In genomic region chr6:53685323-53685722, GRCm38 (mm10) we compare ENCODE assay signal across 22 mouse cellular contexts.
DNase-seq lines count a peak whose midpoint lies in the region; ATAC-seq and TF ChIP-seq lines count a peak whose summit lies in the region.
"Had no signal": no experiment of that assay in that cellular context is flagged by ENCODE, and none has a peak within 500 bp of the region (broad histone marks: within the 10 kb centered on the region; RNA-seq: fewer than 3 reads in every experiment).

No protein-coding gene starts in this region.

- peak; percentile 74 for TF ChIP-seq EP300 in CH12.LX (IDR thresholded peaks at IDR 0.05; ENCODE audit: low read length)

- peaks cover 3 to 4% of the 10 kb centered on the region in 2 experiments for H3K36me3 ChIP-seq in CH12.LX (replicated peaks in 1 of 2; ENCODE audit: control insufficient read depth in 1 of 2, insufficient read depth in 1 of 2, low read length in 1 of 2)
- H3K36me3 ChIP-seq in E14TG2a.4 (ENCODE audit: insufficient read depth, low read length) = no peaks in the 10 kb centered on the region
- no peaks in the 10 kb centered on the region for H3K36me3 ChIP-seq in limb, embryonic 10.5 days
- 0 out of 2 replicates have a peak, but pooled peaks cover 4% of the 10 kb centered on the region for H3K36me3 ChIP-seq in limb, embryonic 15.5 days
- H3K36me3 ChIP-seq: embryonic facial prominence, embryonic 10.5 days; forebrain, embryonic 15.5 days; G1E had no signal

- H3K9ac ChIP-seq in CH12.LX (ENCODE audit: insufficient read depth, low read depth) = peak overlapping the region; percentile 10; the same call in 1 of the 2 replicates
- H3K9ac ChIP-seq in limb, embryonic 15.5 days = no peak overlapping the region
- H3K9ac ChIP-seq: embryonic facial prominence, embryonic 12.5 days; forebrain, embryonic 13.5 days; forebrain, embryonic 15.5 days had no signal

- no peak for TF ChIP-seq POLR2A in CH12.LX (IDR thresholded peaks at IDR 0.05; ENCODE audit: low read depth, low read length)

- ATAC-seq in limb, embryonic 15.5 days (ENCODE audit: insufficient number of reproducible peaks, low FRiP score, low TSS enrichment, low read depth) = no peak
- ATAC-seq: activated CD4-positive, CD25-positive, alpha-beta regulatory T cell, adult 4 months; forebrain, embryonic 13.5 days; forebrain, embryonic 15.5 days; Patski had no signal

- dilution Hi-C loops in CH12.LX (cut with MboI; ENCODE audit: extremely low pct_ligation_motif_present, extremely low pct_unique_long_range_greater_than_20kb, low sequenced_read_pairs) = no loop called here

- no peaks in the 10 kb centered on the region for H3K79me2 ChIP-seq in CH12.LX (replicated peaks; ENCODE audit: control insufficient read depth, extremely low read depth, insufficient read depth, poor library complexity, severe bottlenecking)

- peak overlapping the region; percentile 55 for H3K27ac ChIP-seq in CH12.LX (ENCODE audit: insufficient read depth, low read depth)
- H3K27ac ChIP-seq in limb, embryonic 10.5 days = peak overlapping the region; percentile 68
- H3K27ac ChIP-seq in limb, embryonic 15.5 days = 0 out of 2 replicates have a peak overlapping the region, but pooled peaks have one; percentile 12
- H3K27ac ChIP-seq: embryonic facial prominence, embryonic 10.5 days; embryonic facial prominence, embryonic 12.5 days; forebrain, embryonic 13.5 days; forebrain, embryonic 15.5 days had no signal

- TF ChIP-seq RAD21 in CH12.LX (IDR thresholded peaks at IDR 0.05; ENCODE audit: low read depth, low read length) = no peak; the same call in none of the 2 replicates

- H3K27me3 ChIP-seq in CH12.LX (replicated peaks) = no peaks in the 10 kb centered on the region
- peaks cover 14% of the 10 kb centered on the region for H3K27me3 ChIP-seq in E14TG2a.4 (ENCODE audit: insufficient read depth, low read length)
- H3K27me3 ChIP-seq in limb, embryonic 10.5 days (ENCODE audit: low read depth, poor library complexity, severe bottlenecking) = no peaks in the 10 kb centered on the region
- no peaks in the 10 kb centered on the region for H3K27me3 ChIP-seq in limb, embryonic 15.5 days
- H3K27me3 ChIP-seq: embryonic facial prominence, embryonic 12.5 days; forebrain, embryonic 13.5 days; forebrain, embryonic 15.5 days; Patski had no signal

- H3K4me3 ChIP-seq in CH12.LX (replicated peaks in 1 of 3; ENCODE audit: low read depth in 2 of 3, low read length in 2 of 3, poor library complexity in 1 of 3) (peak overlapping the region in 2 of 3 experiments; percentile 12 to 35), E14TG2a.4 (replicated peaks; ENCODE audit: low read length) (peak overlapping the region; percentile 59)
- H3K4me3 ChIP-seq in limb, embryonic 10.5 days = no peak overlapping the region
- H3K4me3 ChIP-seq in limb, embryonic 15.5 days = no peak overlapping the region
- H3K4me3 ChIP-seq: embryonic facial prominence, embryonic 10.5 days; embryonic facial prominence, embryonic 12.5 days; forebrain, embryonic 13.5 days; forebrain, embryonic 15.5 days had no signal

- peaks cover 22 to 52% of the 10 kb centered on the region in 2 experiments for H3K4me1 ChIP-seq in CH12.LX (ENCODE audit: control insufficient read depth in 1 of 2, insufficient read depth in 2 of 2)
- H3K4me1 ChIP-seq in E14TG2a.4 (replicated peaks; ENCODE audit: low read depth, low read length) = peaks cover 11% of the 10 kb centered on the region; the same call in 1 of the 2 replicates
- H3K4me1 ChIP-seq in limb, embryonic 10.5 days = peaks cover 49% of the 10 kb centered on the region
- peaks cover 24% of the 10 kb centered on the region for H3K4me1 ChIP-seq in limb, embryonic 15.5 days

- in situ Hi-C loops in CH12.LX (cut with MboI; ENCODE audit: low pct_ligation_motif_present, low pct_unique_long_range_greater_than_20kb, low sequenced_read_pairs) = no loop called here

- TF ChIP-seq CTCF in CH12.LX (conservative IDR thresholded peaks at IDR 0.05 in 1 of 2, IDR thresholded peaks at IDR 0.05 in 1 of 2; ENCODE audit: low read depth in 2 of 2, low read length in 2 of 2) (no peak; a peak in 1 of 4 replicates), E14TG2a.4 (conservative IDR thresholded peaks at IDR 0.05; ENCODE audit: low read length) (no peak)

- 83% methylated on average over 14 of the region's 14 CpGs for WGBS in limb, embryonic 10.5 days
- WGBS in limb, embryonic 15.5 days = 77% methylated on average over 14 of the region's 14 CpGs

- DNase-seq in CH12.LX (ENCODE audit: extremely low read depth) = peak; percentile 80
- no peak for DNase-seq in limb, embryonic 10.5 days (ENCODE audit: low spot score)
- DNase-seq in left cerebral cortex, adult 18-20 months (ENCODE audit: low spot score in 2 of 2) = no peak
- DNase-seq in c-Kit-positive CD71-positive TER-119-positive erythroid progenitor cells, embryonic 14.5 days (ENCODE audit: low spot score) = no peak
- no peak for DNase-seq in frontal cortex, postnatal 10 days (ENCODE audit: low spot score in 2 of 2)
- DNase-seq: adrenal gland, adult 8-10 months; adrenal gland, postnatal 14 days; cerebellum, adult 11 months; cerebellum, adult 18-20 months; cerebellum, adult 8-10 months; cerebellum, adult 9-11 months; cerebellum, postnatal 14 days; cerebellum, postnatal 36 days had no signal

- H3K9me3 ChIP-seq in CH12.LX (replicated peaks; ENCODE audit: low read length) (no peaks in the 10 kb centered on the region), E14TG2a.4 (ENCODE audit: low read length) (no peaks in the 10 kb centered on the region)
- no peaks in the 10 kb centered on the region for H3K9me3 ChIP-seq in limb, embryonic 10.5 days (replicated peaks)
- no peaks in the 10 kb centered on the region for H3K9me3 ChIP-seq in limb, embryonic 15.5 days
- H3K9me3 ChIP-seq: embryonic facial prominence, embryonic 10.5 days; embryonic facial prominence, embryonic 12.5 days; forebrain, embryonic 13.5 days; forebrain, embryonic 15.5 days had no signal

- peak overlapping the region; percentile 73 for H3K4me2 ChIP-seq in CH12.LX (ENCODE audit: insufficient read depth, low read depth, poor library complexity, severe bottlenecking)
- H3K4me2 ChIP-seq in limb, embryonic 15.5 days = no peak overlapping the region
- H3K4me2 ChIP-seq: embryonic facial prominence, embryonic 12.5 days; forebrain, embryonic 13.5 days; forebrain, embryonic 15.5 days had no signal

TF ChIP-seq in CH12.LX, 34 proteins besides CTCF, POLR2A, EP300 and RAD21:
- TF ChIP-seq ZNF384 (IDR thresholded peaks at IDR 0.05; ENCODE audit: low read depth, low read length) (no peak), KAT2A (IDR thresholded peaks at IDR 0.05; ENCODE audit: insufficient replicate concordance, low read length) (no peak), MXI1 (IDR thresholded peaks at IDR 0.05; ENCODE audit: low read depth, low read length) (no peak), NELFE (IDR thresholded peaks at IDR 0.05; ENCODE audit: low read depth, low read length) (no peak), E2F4 (IDR thresholded peaks at IDR 0.05; ENCODE audit: insufficient replicate concordance, low read depth, low read length) (no peak), TCF12 (IDR thresholded peaks at IDR 0.05; ENCODE audit: low read depth, low read length) (peak; percentile 97), HCFC1 (IDR thresholded peaks at IDR 0.05; ENCODE audit: low read depth, low read length) (no peak), ZC3H11A (IDR thresholded peaks at IDR 0.05; ENCODE audit: low read depth, low read length) (no peak), MAX (IDR thresholded peaks at IDR 0.05; ENCODE audit: low read length) (no peak), ETS1 (conservative IDR thresholded peaks at IDR 0.05; ENCODE audit: low read depth, low read length) (peak; percentile 84), MAZ (IDR thresholded peaks at IDR 0.05; ENCODE audit: low read depth, low read length) (no peak), POLR2AphosphoS2 (IDR thresholded peaks at IDR 0.05; ENCODE audit: low read depth, low read length) (no peak), ELF1 (IDR thresholded peaks at IDR 0.05; ENCODE audit: low read depth, low read length) (peak; percentile 39), JUN (IDR thresholded peaks at IDR 0.05; ENCODE audit: insufficient read depth, low read depth, low read length) (peak; percentile 38; the same call in 1 of the 2 replicates), JUND (conservative IDR thresholded peaks at IDR 0.05; ENCODE audit: low read depth, low read length) (no peak), CHD1 (IDR thresholded peaks at IDR 0.05; ENCODE audit: low read depth, low read length) (no peak), MAFK (IDR thresholded peaks at IDR 0.05; ENCODE audit: insufficient replicate concordance, low read length) (no peak), SMC3 (IDR thresholded peaks at IDR 0.05; ENCODE audit: low read depth, low read length) (no peak), TBP (conservative IDR thresholded peaks at IDR 0.05; ENCODE audit: low read depth, low read length) (no peak), ZMIZ1 (IDR thresholded peaks at IDR 0.05; ENCODE audit: low read depth, low read length) (no peak), GABPA (IDR thresholded peaks at IDR 0.05; ENCODE audit: insufficient replicate concordance, low read depth, low read length) (no peak), ZKSCAN1 (IDR thresholded peaks at IDR 0.05; ENCODE audit: borderline replicate concordance, low read depth, low read length) (no peak), IRF4 (IDR thresholded peaks at IDR 0.05; ENCODE audit: low read depth, low read length) (peak; percentile 48; the same call in 1 of the 2 replicates), NRF1 (IDR thresholded peaks at IDR 0.05; ENCODE audit: low read depth, low read length) (0 out of 2 replicates have a peak, but pooled peaks have one; percentile 26), CHD2 (IDR thresholded peaks at IDR 0.05; ENCODE audit: low read length) (no peak), BHLHE40 (IDR thresholded peaks at IDR 0.05; ENCODE audit: low read depth, low read length) (peak; percentile 52), PAX5 (IDR thresholded peaks at IDR 0.05; ENCODE audit: low read length) (no peak), MYC (IDR thresholded peaks at IDR 0.05; ENCODE audit: low read depth, low read length) (no peak), RCOR1 (conservative IDR thresholded peaks at IDR 0.05; ENCODE audit: low read depth, low read length) (no peak), SIN3A (IDR thresholded peaks at IDR 0.05; ENCODE audit: low read length) (no peak), MEF2A (IDR thresholded peaks at IDR 0.05; ENCODE audit: borderline replicate concordance, low read depth, low read length) (peak; percentile 78; the same call in 1 of the 2 replicates), UBTF (IDR thresholded peaks at IDR 0.05; ENCODE audit: low read depth, low read length) (no peak), USF2 (conservative IDR thresholded peaks at IDR 0.05; ENCODE audit: low read depth, low read length) (no peak), USF1 (IDR thresholded peaks at IDR 0.05; ENCODE audit: low read depth, low read length) (no peak)

Comparison
In these comparisons a context has a peak if more than half of its experiments do, and no peak if none do; other contexts are left out.
1. H3K27ac ChIP-seq: peak in every context shown above with its lines; median percentile 68 in limb, embryonic 10.5 days; 55 in CH12.LX; 12 in limb, embryonic 15.5 days.
2. H3K4me3 ChIP-seq: peak in CH12.LX (2 of 3) and E14TG2a.4 (single experiment); none in limb, embryonic 10.5 days (single experiment) and limb, embryonic 15.5 days (single experiment).